Mouse (Mus musculus) olfactory bulb, adult 2 months (tissue): ENCODE measurements at regions not wholly inside any gene's neighbourhood (a gene's known extent, or its start where the extent isn't known, plus 50 kb on each side); places are given as distances from the start of the nearest gene placed in this dataset.

Experiments used
- H3K27ac ChIP-seq: fragments of 200-500 bp; 2 replicates; pipeline ENCODE4 v1.5.1; 2012; ENCODE audit warnings: low read depth, low read length; ENCODE audit not compliant: insufficient read depth
- H3K4me1 ChIP-seq: fragments of 200-500 bp; 2 replicates; pipeline ENCODE4 v1.6.1; 2012; ENCODE audit warnings: low read length; ENCODE audit not compliant: control insufficient read depth, insufficient read depth
- H3K4me3 ChIP-seq: fragments of 200-500 bp; 2 replicates; pipeline ENCODE4 v1.5.1; 2012; ENCODE audit warnings: mild to moderate bottlenecking, low read depth, low read length, moderate library complexity; ENCODE audit not compliant: insufficient read depth
- CTCF ChIP-seq: fragments of 200-500 bp; IDR thresholded peaks from 2 replicates; pipeline ENCODE4 v1.5.1; 2012; ENCODE audit warnings: low read depth, mild to moderate bottlenecking, low read length, moderate library complexity; ENCODE audit not compliant: insufficient read depth
- POLR2A ChIP-seq: fragments of 200-500 bp; IDR thresholded peaks from 2 replicates; pipeline ENCODE4 v1.6.1; 2012; ENCODE audit warnings: mild to moderate bottlenecking, low read depth, low read length, moderate library complexity; ENCODE audit not compliant: insufficient read depth
- WGBS: fragments of 180-500 bp; shearing (Covaris S2); methylation state at CpG from one replicate; pipeline ENCODE4 v1.1.7; 2018; 5-methylcytosine and 5-hydroxymethylcytosine counted together

DNA sequence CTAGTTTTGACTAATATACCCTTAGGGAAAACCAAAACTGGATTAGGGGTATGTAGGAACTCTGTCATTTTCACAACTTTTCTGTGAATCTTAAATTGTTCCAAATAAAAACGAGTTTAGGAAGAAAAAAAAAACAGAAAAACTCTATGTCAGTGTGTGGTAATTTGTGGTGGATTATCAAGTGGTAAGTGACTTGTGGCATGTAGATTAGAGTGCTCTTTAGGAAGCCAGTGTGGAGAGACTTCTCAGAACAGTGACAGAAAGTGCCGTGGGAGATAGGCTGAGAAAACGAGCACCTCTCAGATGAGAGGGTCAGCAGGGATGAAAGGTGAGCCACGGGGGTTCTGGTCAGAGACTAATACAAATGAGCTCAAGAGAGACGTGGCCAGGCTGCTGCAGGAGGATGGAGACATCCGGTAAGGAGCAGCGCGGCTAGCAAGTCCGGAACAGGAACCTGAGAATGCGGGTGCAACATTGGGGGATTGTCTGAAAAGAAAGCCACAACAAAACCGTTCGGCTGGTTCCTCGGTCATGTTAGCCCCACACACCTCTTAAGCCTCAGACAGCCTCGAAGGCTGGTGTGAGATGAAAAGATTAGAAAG, 161.3 kb downstream of the Cysltr2 start:
- no peak for TF ChIP-seq CTCF
- no peak for TF ChIP-seq POLR2A
- H3K4me3 ChIP-seq, result no peak overlapping the region
- H3K27ac ChIP-seq, result no peak overlapping the region
- 60% methylated on average over 14 of the region's 14 CpGs for WGBS
- no peaks in the 10 kb centered on the region; the same call in 1 of the 2 replicates for H3K4me1 ChIP-seq

DNA sequence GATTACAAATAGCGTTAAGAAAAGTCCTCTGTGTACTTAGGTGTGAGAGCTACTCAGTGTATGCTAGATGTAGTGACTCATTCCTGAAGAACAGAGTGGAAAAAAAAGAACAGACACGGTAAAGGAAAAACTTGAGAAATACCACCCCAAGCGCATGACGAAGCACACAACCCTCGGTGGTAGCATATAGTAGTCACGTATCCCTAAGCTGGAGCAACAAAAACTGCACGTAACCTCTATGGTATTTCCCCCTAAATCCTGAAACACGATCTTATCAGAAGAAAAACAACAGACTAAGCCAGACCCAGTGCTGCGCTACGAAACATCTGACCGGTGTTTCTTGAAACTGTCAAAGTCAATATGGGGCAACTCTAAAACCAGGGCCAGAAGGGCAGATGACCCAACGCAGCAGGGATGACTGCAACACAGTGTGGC, 162.0 kb downstream of the Cysltr2 start:
- WGBS, result 73% methylated on average over 12 of the region's 12 CpGs
- H3K4me3 ChIP-seq, result no peak overlapping the region
- H3K4me1 ChIP-seq, result no peaks in the 10 kb centered on the region; the same call in 1 of the 2 replicates
- TF ChIP-seq POLR2A (no peak), CTCF (no peak)
- H3K27ac ChIP-seq, result no peak overlapping the region

DNA sequence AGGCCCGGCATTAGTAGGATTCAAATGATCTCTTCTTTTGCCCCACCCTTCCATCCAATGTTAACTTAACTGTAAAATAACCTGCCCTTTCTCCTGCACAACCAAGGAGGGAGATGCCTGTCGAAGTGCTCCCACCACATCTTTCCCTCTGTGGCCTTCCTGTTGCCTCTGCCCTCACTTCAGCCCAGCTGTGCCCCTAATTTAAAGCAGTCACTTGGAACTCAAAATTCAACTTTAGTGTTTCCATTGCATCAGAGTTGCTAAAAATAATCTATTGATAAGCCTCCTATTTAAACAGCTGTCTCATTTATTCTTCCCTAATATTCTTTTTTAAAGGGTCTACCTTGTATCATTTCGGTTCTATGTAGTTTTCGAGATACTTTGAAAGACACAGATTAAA, 163.1 kb downstream of the Cysltr2 start:
- no peaks in the 10 kb centered on the region; the same call in 1 of the 2 replicates for H3K4me1 ChIP-seq
- WGBS, result 90% methylated on average over 4 of the region's 4 CpGs
- H3K4me3 ChIP-seq, result no peak overlapping the region
- no peak for TF ChIP-seq CTCF
- no peak for TF ChIP-seq POLR2A
- H3K27ac ChIP-seq, result no peak overlapping the region

DNA sequence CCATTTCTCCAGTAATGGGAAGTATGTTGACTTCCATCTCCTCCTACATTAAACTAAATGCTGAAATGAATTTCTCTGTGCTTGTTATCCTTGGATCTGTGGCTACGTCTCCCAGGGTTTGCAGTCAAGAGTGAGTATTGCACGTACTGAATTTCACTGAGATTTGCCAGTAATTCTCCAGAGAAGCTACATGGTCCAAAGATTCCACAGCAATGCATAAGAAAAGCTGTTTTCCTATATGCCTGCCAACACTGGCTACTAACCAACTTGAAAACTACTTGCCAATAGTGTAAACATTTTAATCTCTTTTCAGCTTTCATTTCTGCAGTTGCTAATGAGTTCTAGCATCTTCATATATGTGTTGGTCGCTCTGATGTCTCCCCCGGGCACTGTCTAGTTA, 164.4 kb downstream of the Cysltr2 start:
- Histone ChIP-seq H3K4me3 (no peak overlapping the region), H3K4me1 (no peaks in the 10 kb centered on the region; the same call in 1 of the 2 replicates), H3K27ac (no peak overlapping the region)
- 88% methylated on average over 4 of the region's 4 CpGs for WGBS
- no peak for TF ChIP-seq POLR2A
- TF ChIP-seq CTCF, result no peak

DNA sequence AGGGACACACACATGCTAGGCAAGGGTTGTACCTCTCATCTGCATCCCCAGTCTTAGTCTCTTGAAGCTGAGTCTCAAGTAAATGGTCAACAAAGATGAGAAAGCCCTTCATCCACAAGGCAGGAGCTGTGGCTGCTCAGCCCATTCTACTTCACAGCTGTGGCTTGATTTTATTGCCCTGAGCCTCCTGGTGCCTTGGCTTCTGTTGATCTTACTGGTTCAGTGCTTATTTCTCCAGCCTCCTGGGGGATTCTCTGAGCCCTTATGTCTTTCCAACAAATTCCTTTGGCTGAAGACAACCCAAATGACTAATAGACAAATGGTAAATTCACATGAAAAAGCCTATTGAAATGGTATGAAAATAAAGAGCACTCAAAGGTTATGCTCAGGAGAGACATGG, 167.3 kb upstream of the Fndc3a start:
- Histone ChIP-seq H3K4me1 (no peaks in the 10 kb centered on the region), H3K4me3 (no peak overlapping the region), H3K27ac (no peak overlapping the region)
- no peak for TF ChIP-seq POLR2A
- no peak for TF ChIP-seq CTCF

DNA sequence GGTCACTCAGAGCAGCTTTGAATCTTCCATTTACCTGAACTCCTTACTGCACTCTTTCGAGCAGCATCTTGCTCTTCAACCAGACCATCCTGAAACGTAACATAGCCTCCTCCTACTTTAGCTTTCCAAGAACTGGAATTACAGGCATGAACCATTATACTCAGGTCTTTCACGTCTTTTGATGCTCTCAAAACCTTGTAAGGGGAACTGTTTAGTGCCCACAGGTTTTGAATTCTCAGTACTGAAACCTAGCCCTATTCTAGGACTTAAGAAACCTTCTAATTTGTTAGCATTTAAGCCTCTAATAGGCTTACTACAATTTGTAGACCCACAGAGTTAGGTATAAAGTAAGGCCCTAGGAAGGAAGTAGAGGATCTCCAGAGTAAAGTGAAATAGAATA, 163.7 kb upstream of the Fndc3a start:
- Histone ChIP-seq H3K27ac (no peak overlapping the region), H3K4me3 (no peak overlapping the region), H3K4me1 (peaks cover 7% of the 10 kb centered on the region)
- 89% methylated on average over 3 of the region's 3 CpGs for WGBS
- TF ChIP-seq CTCF, result no peak
- no peak for TF ChIP-seq POLR2A

DNA sequence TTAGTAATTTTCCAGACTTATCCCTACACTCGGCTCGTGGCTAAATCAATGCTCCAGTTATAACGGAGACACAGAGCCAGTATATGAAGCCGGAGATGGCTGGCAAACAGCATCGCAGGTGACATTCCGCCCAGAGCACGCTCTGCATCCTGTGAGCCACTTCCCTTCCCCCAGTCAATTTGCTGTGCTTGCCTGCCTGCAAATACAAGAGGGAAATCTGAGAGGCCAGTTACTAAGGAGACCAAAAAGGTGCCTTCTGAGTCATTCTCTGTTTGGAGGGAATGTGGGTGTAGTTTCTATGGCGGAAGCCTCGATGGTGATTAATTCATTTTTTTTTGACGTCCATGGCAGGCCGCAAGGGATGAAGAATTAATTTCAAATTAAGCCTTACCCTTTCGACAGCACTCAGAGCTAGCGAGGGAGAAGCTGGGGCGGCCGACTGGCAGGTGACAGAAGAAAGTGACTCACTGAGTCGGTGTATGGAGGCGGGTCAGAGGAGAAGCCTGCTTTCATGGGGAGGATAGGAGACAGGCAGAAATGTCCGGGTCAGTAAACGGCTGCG, 159.5 kb upstream of the Fndc3a start:
- Histone ChIP-seq H3K4me3 (0 out of 2 replicates have a peak overlapping the region, but pooled peaks have one; percentile 10), H3K4me1 (peaks cover 7% of the 10 kb centered on the region), H3K27ac (peak overlapping the region; percentile 4; the same call in 1 of the 2 replicates)
- TF ChIP-seq CTCF, result no peak
- no peak for TF ChIP-seq POLR2A
- 27% methylated on average over 20 of the region's 20 CpGs for WGBS

DNA sequence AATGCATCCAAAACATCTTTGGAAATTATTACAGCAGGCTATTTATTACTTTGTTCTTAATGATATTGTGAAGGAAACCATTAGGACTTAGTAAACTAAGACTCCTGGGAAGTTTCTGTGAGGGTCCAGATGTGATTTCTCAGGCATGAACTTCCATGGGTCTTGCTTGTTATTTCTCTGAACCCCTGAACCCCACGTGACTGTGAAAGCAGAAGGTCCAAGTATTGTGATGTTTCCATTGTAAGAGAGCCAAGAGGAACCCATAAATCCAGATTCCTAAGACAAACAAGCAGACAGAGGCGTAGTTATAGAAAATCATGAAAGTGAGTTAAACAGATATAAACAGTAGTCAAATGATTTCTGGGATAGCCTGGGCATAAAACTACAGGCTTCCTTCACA, 157.1 kb upstream of the Fndc3a start:
- 89% methylated on average over 2 of the region's 2 CpGs for WGBS
- Histone ChIP-seq H3K27ac (no peak overlapping the region), H3K4me1 (peaks cover 7% of the 10 kb centered on the region), H3K4me3 (no peak overlapping the region)
- no peak for TF ChIP-seq POLR2A
- no peak for TF ChIP-seq CTCF

DNA sequence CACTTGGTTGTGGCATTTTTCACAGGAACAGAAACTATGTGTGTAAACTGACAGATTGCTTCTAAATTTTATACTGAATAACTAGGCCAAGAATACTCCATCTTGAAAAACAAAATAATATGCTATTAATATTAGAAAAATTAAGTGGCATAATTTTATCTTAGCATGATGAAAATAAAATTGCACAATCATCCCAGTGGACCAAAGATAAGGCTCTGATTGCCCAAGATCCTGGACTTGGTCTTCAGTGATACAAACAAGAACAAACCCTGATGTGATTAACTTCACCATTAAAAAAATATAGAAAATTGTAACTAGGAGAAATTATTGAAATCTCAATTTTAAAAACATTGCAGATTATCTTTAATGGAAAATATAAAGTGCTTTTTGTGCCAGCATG, 155.7 kb upstream of the Fndc3a start:
- TF ChIP-seq POLR2A (no peak), CTCF (no peak)
- Histone ChIP-seq H3K4me3 (no peak overlapping the region), H3K27ac (no peak overlapping the region), H3K4me1 (peaks cover 7% of the 10 kb centered on the region)

DNA sequence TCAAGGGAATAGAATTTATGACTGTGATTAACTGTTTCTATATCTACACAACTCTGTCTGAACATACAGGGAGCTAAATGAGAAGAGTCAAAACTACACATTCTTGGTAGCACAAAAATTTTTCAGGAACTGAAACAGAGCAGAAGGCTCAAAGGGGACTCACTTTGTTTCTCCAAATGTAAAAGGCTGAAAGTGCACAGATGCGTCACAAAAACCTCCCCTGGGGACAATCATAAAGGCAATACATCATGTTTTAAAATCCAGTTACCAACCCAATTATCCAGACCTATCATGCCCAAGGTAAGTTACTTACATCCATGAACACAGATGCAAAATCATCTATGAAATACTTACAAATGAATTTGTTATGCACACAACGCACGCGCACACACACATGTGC, 155.0 kb upstream of the Fndc3a start:
- Histone ChIP-seq H3K4me1 (peaks cover 7% of the 10 kb centered on the region), H3K27ac (no peak overlapping the region), H3K4me3 (no peak overlapping the region)
- WGBS, result 97% methylated on average over 4 of the region's 4 CpGs
- no peak for TF ChIP-seq CTCF
- TF ChIP-seq POLR2A, result no peak
